Mouse (Mus musculus) frontal cortex, postnatal 10 days (tissue): ENCODE results near the gene Kank2.
A peak's percentile ranks its signal among the peaks of the same experiment; 100 is the strongest.

Experiments
- DNase-seq, 2 experiments: peaks; one replicate each; pipeline ENCODE4 v3.0.0; 2022; ENCODE audit warnings: low spot score in 2 of 2, mixed read lengths in 1 of 2

Kank2 gene

DNA sequence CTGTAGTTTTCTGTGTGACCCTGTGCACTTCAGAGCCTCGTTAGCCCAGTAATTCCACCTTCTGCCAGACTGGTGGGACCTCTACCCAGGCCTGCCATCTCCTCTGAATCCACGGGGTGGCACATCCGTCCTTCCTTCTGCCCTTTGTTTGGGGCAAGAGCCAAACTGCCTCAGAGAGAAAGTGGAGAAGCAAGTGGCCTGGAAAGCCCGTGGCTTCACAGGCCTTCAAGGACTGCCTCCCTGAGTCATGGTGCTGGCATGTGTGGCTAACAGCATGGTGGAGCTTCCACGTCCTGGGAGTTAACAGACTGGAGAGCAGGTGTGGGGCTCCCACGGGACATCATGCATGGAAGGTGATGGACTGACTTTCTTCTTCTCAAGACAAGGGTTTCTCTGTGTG, 47.2 kb downstream of the Kank2 start:
- DNase-seq = no peak

DNA sequence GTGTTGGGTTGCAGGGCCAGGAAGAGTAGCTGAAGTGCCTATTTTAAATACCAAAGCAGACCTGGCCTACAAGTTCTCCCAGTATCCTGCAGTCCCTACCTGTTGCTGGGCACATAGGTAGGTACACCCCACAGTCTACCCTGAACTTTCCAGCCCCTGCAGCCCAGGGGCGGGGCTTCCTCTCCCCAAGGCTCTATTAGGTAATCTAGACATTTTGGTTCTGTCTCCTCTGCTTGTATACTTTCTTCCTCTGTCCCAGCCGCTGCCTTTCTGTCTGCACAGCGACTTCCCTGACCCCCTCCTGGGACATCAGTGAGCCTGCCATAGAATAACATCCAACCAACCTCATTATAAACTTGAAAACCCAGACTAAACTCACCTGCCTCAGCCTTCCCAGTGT, 48.2 kb downstream of the Kank2 start:
- no peak for DNase-seq

DNA sequence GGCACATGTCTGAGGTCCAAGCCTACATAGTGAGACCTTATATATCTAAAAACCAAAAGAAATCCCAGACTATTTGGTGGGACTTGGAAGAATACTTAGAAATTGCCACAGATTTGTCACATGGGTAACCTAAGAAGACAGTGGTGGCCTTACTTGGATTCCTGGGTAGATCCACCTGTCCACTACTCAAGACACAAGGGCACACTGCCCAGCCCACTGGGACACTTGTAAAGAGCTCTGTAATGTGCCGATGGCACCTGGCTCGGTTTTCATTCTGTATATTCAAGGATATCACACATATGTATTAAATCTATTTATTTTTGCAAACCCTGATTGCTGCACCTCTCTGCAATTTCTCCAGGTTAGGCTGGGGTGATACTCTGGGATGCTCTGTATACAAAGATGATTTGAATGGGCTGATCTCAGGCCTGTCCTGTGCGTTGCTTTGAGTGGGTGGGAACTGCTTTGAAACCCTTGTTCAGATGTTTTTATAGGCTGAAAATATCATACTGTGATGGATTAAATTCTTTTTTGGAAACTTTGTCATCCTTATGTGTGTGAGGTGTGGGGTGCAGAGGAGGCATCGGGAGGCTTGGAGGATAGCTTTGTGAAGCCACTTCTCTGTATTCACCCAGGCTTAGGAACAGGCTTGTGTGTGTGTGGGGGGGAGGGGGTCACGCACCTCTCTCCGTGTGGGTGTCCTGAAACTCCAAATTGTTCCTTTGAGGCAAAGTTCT, 49.0 kb downstream of the Kank2 start:
- DNase-seq = no peak

DNA sequence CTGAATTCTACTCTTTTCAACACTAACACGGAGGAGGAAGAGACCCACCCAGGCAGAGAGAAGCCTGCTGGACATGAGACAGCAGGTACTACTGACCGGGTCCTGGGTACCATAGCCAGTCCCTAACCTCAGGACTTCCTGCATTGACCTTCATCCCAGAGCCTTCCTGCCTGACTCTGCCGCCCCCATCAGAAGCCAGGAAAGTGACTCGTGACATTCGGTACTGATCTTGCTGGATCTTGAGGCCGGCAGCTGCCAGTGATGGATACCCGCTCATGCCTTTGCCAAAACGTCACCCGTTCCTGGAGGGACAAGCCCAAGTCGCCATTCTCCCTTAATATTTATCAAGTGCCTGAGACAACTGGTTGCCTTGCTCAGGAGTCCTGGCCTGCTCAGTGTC, 50.1 kb downstream of the Kank2 start:
- no peak for DNase-seq

DNA sequence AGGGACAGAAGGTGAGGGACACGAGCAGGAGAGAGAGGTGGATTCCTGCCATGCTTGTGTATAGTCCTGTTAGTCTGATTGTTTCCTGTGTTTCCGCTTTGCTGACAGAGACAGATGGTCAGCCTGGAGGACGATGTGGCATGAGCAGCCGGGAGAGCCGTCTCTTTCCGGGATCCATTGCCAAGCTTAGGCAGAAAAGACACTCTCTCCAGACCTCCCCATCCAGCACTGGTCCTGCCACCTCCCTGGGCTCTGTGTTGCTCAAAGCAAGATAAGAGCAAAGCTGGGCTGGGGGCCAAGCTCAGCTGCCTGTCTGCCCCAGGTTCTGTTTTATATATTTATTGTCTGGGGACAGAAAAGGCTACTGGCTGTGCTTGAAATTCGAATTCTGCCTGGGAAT, 50.5 kb downstream of the Kank2 start:
- no peak for DNase-seq

DNA sequence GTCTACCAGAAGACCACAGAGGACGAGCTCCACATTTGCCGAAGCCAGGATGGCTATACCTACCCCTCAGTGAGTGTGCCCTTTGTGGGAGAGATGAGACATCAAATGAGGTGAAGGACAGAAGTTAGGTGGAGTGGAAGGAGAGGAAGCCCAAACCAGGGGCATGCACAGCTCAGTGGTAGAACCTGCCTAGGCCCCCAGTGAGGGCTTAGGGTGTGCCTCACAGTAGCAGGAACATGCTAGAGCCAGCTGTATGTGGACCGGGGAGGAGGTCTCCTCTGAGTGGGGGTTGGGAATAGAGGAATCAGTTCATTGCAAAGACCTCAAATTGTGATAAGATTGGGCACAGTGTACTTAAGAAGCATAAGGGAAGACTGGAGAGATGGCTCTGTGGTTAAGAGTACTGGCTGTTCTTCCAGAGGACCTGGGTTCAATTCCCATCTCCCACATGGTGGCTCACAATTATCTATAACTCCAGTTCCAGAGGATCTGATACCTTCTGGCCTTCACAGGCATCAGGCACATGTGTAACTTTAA, 51.2 kb downstream of the Kank2 start:
- DNase-seq = no peak

DNA sequence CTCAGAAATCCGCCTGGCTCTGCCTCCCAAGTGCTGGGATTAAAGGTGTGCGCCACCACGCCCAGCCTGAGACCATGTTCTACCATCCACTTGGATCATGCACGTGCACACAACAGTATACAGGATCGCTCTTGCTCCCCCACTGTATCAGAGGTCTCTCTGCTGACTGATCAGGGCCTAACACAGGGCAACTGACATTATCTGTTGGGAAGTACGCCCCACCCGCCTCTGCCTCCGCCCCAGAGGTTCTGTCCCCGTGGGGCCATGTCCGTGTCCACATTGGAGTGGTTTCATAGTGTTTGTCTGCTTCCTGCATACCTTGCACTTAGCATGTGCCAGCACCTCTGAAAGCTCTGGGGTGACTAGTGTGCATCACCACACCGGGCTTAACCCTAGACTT, 57.0 kb downstream of the Kank2 start:
- DNase-seq = no peak

DNA sequence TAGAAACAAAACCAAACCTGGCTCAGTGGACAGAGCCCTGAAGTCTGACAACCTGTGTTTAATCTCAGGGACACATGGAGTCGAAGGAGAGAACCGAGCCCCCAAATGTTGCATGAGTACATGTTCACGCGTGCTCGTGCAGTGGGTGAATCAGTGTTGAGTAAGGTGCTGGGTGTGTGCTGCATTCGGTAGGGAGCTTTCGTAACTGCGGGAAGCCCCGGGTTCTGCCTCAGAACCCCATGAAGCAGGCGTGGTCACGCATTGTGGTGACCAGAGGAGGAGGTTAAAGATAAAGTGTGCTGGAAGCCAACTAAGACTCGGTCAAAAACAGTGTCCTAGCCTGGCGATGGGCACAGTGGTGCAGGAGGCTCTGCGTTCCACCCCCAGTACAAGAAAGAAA, 58.1 kb downstream of the Kank2 start:
- no peak for DNase-seq

DNA sequence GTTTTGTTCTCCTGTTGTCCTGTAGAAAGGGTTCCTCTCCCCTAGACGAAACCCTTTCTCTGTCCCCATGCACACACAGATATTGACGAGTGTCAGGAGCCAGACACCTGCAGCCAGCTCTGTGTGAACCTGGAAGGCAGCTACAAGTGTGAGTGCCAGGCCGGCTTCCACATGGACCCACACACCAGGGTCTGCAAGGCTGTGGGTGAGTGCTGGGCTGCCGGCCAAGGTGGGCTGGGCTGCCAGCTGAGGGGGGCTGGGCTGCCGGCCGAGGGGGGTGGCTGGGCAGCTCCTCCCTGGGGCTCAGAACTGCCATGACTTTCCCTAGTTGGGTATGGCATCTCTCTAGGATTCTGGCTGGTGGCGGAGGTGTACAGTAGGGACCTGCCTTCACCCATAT, 59.8 kb downstream of the Kank2 start:
- no peak for DNase-seq

DNA sequence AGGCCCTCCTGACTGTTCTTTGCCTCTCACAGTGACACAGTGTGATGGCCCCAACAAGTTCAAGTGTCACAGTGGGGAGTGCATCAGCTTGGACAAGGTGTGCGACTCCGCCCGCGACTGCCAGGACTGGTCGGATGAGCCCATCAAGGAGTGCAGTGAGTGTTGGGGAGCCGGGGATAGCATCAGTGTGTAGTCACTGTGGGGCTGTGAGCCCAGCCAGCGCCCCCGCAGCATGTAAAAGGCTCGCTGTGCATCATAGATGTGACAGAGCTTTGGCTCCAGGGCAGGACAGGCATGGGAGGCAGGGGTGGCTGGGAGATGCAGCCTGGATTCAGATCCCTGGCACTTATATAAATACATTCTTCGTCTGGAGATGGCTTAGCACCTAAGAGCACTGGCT, 61.4 kb downstream of the Kank2 start:
- DNase-seq = no peak

DNA sequence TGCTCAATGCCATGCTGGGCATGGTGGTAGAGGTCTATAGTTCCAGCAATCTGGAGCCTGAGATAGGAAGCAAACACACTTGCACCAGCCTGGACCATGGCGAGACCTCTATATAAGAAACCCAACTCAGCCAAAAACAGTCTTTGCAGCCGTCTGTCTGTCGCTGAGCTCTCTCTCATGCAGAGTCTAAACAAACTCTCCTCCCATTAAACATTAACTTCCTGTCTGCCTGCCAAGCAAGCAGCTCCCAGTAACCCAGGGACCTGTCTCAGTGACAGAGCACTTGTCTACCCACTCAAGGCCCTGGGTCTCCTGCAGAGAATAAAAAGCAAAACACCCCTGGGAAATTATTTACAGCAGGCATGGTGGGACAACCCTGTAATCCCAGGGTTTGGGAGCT, 62.0 kb downstream of the Kank2 start:
- DNase-seq = no peak

DNA sequence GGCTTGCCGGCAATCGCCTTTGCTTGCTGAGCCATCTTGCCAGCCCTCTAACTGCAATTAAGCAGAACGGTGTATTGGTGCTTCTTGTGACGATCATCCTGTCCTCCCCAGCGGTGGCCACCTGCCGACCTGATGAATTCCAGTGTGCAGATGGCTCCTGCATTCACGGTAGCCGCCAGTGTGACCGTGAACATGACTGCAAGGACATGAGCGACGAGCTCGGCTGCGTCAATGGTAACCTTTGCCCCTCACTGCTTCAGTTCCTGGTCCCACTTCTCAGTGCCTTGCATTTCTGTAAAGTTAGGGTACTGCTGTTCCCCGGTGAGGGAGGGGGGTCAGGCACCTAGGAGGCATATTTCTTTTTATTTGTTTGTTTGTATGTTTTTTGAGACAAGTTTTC, 63.4 kb downstream of the Kank2 start:
- no peak for DNase-seq

DNA sequence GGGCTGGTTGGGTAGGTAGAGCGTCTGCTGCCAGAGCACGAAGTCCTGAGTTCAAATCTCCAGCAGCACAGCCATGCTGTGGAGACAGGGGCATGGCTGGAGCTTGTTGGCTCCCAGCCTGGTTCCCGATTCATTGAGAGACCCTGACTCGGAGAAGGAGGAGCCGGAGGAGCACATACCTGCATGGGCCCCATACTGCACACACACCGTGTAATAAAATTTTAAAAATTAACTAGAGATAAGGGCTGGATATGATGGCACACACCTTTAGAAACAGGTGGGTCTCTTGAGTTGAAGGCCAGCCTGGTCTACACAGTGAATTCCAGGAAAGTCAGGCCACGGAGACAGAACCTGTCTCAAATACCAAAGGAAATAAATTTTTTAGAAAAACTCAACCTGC, 64.6 kb downstream of the Kank2 start:
- DNase-seq = no peak

DNA sequence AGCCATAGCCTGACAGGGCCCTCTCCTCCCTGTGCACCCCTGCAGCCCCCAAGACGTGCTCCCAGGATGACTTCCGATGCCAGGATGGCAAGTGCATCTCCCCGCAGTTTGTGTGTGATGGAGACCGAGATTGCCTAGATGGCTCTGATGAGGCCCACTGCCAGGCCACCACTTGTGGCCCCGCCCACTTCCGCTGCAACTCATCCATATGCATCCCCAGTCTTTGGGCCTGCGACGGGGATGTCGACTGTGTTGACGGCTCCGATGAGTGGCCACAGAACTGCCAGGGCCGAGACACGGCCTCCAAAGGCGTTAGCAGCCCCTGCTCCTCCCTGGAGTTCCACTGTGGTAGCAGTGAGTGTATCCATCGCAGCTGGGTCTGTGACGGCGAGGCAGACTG, 65.1 kb downstream of the Kank2 start:
- DNase-seq = no peak

DNA sequence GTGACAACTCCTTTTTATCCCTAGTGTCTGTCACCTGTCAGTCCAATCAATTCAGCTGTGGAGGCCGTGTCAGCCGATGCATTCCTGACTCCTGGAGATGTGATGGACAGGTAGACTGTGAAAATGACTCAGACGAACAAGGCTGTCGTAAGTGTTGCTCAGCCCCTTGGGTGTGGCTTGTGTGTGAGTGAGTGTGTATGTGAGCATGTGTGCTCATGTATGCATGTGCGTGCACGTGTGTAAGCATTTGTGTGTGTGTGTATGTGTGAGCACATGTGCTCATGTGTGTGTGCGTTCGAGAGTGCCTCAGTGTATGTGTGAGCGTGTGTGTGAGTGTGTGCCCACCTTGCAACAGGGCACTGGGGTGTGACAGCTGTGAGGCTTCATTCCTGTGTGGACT, 66.3 kb downstream of the Kank2 start:
- DNase-seq = no peak

DNA sequence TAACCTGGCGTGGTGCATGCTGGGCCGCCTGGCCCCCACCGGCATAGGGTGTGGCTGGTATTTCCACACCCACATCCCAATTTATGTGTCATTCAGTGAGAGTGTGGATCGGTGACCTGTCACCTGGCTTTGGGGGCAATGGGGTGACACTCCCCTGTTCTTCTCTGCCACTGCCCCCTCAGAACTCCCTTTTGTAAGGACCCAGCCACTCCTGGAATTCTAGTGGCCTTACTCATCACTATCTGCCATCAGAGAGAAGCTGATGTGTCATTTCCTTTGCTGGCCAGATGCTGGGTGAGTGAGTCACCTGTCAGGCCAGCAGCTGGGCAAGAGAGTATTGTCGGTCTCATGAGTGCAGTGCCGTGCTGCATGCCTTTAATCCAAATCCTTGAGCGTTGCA, 69.3 kb downstream of the Kank2 start:
- DNase-seq = no peak

DNA sequence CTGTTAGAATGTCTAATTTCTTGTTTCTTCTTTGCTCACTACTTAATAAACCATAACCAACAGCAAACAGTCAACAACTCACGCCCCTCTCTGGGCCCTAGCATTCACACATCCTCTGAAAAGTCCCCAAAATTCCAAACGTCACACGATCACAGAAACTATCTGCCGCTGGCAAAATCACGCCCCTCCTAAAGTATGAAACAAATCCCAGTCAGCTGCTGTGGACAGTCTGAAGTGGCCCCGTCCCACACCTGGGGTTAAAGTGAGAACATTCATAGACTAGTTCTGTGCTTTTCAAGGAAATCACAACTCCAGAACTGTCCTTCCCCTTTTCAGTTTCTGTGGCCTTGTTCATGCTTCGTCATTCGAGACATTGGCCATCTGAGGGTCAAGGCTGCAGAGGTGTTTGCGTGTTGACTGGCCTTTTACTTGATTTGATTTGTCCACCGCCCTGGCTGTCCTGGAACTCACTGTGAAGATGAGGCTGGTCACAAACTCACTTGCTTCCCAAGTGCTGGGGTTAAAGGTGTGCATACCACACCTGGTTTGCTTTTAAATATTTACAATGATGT, 70.2 kb downstream of the Kank2 start:
- no peak for DNase-seq

DNA sequence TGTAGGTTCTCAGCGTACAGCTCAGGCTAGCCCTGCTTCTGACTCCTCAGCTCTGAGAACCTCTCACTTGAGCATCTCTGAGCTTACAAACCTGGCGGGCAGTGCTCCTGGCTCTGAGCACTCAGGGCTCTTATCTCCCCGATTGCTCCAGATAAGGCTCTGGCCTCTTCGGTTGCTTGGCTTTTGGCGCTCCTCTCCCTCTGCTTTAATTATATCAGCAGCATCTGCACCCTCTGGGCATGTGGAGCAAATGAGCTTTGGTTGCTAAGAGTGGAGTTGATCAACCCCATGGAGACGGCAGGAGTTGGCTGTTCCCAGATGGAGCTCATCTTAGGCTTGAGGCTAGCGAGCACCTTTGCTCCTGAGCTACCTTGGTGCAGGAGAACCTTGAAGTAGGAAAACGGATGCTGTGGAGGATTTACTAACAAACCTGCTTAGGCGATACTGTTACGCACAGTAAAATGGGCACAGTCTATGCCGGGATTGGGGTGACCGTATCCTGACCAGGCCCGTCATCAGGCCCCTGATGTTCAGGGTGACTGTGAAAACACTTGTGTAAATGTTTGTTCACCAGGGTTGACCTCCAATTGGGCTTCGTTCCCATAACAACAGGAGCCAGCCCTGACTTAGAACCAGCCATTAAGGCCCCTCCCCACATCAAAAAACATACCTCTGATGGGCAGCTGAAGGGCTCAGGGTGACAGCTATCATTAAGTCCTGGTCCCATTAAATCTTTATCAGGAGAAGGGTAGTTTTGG, 72.1 kb downstream of the Kank2 start:
- DNase-seq = no peak

DNA sequence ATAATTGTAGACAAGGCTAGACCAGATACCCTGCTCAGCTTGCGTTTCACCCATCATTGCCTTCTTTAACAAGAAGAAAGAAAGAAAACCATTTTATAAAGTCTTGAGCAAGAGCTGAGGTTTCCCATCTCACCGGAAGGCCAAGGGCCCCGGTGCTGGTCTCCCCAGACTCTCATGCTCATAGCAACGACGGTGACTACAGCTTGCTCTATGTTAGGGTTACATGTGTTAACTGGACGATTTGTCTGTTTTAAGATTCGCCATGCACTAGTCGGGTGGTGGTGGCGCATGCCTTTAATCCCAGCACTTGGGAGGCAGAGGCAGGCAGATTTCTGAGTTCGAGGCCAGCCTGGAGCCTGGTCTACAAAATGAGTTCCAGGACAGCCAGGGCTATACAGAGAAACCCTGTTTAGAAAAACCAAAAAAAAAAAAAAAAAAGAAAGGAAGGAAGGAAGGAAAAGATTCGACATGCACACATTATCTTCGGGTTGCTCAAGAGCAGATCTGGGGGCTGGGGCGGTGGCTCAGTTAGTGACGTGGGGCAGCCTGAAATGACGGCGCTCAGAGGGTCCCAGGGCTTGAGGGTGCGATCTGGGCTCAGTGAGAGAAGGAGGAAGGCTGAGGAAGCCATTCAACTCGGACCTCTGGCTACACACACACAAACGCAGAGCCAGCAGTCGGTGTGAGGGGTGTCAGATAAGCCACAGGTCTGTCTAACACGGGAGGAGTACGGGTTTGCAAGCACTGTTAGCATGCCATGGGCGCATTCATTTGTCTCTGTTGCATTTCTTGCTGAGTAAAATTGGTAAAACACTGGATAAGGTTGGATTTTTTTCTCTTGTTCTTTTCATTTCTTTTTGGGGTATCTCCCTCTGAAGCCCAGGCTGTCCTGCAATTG, 73.1 kb downstream of the Kank2 start:
- DNase-seq = no peak

DNA sequence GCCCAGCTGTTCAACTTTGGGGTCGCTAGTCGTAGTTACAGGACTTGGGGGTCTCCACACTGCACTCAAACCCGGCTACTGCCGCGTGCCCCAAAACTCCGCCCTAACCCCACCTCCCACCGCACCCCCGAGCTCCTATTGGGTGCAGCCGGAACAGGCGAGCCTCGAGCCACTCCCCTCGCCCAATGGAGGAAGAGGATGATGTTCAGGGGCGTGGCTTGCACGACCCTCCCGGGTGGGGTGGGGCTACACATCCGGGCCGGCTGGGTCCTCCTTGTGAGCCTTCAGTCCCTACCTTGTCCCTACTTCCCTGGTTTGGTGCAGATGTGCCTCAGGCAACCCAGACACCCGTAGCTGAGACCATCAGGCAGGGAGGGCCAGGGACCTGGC, 74.4 kb downstream of the Kank2 start:
- peak; percentile 92 to 93 for DNase-seq

DNA sequence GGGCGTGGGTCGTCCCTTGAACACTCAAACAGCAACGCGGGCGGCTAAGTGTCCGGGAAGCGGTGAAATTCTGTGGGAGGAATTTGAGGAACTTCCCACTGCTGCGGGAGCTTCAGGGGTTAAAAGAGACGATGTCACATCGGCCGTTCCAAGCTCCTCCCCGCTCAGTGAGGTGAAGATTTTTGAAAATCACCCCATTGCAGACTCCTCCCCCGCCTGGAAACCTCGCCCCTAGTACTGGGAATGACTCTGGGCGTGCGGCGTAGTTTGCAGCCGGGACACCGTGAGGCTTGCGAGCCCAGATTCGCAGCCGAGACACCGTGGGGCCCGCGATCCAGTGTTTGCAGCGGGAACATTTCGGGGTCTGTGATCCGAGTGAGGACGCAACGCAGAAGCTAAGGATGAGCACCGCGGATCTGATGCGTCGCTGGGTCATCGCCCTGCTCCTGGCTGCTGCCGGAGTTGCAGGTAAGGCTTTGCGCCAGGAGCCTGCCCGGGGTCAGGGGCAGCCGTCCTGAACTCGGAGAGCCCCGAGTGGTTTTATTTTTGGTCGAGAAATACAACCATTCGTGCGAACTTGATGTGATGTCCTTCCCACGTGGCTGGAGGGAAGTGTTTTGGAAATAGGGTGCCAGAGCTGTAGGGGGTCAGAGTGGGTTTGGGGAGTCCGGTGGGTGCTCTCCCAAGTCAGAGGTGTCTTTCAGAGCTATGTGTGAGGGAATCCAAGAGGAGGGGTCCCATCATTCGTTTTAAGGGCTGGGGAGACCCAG, 75.0 kb downstream of the Kank2 start, which contains the start of gene Ldlr:
Gene Ldlr, plus strand, starts transcription at position 107 of the 770 bp plus-strand sequence.
- peak; percentile 81 to 85 for DNase-seq
